Mouse (Mus musculus): ENCODE measurements around the gene Nfam1. TPM values are rescaled to one million over a fixed set of nuclear protein-coding genes. Genes with fewer than 3 reads are reported as not detected.

Gene Nfam1
- total and polyA plus RNA-seq, 3 experiments, result 7.4 to 10.5 TPM; not detected in 1

DNA sequence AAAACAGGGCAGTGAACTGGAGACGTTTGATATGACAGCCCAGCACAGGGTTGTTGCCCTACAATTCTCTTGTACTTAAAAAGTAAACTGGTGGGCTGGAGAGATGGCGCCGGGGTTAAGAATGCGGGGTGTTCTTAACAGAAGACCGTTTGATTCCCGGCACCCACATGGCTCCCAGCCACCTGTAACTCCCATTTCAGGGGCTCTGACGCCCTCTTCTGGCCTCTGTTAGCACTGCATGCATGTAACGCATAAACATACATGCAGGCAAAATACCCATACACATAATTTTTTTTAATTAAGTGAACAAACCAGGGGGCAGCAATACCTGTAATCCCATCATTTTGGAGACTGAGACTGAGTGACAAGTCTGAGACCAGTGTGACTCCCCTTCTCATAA, 24.4 kb upstream of the Nfam1 start:
- Histone ChIP-seq H3K27ac (ENCODE audit: control insufficient read depth, low read depth, low read length) (no peak overlapping the region), H3K79me2 (ENCODE audit: control insufficient read depth, insufficient read depth, low read length, poor library complexity) (no peaks in the 10 kb centered on the region), H3K27me3 (ENCODE audit: control insufficient read depth in 1 of 2, insufficient read depth in 2 of 2, low read length in 2 of 2) (peaks cover 0 to 1% of the 10 kb centered on the region in 2 experiments; a peak in 2 of 4 replicates), H3K36me3 (ENCODE audit: control insufficient read depth in 1 of 2, insufficient read depth in 2 of 2, low read length in 2 of 2) (peaks cover 0 to 9% of the 10 kb centered on the region in 2 experiments; a peak in 2 of 4 replicates), H3K9ac (ENCODE audit: control insufficient read depth, low read depth, low read length, poor library complexity, severe bottlenecking) (no peak overlapping the region), H3K4me3 (ENCODE audit: control insufficient read depth in 1 of 2, insufficient read depth in 1 of 2, low read depth in 2 of 2, low read length in 2 of 2) (no peak overlapping the region), H3K9me3 (replicated peaks; ENCODE audit: insufficient read depth, low read length) (no peaks in the 10 kb centered on the region), H3K4me1 (ENCODE audit: control insufficient read depth in 1 of 2, insufficient read depth in 2 of 2, low read length in 2 of 2) (peaks cover 2 to 16% of the 10 kb centered on the region in 2 experiments; a peak in 2 of 4 replicates)
- DNase-seq (ENCODE audit: low read depth, low spot score), result no peak
- TF ChIP-seq RAD21 (IDR thresholded peaks at IDR 0.05; ENCODE audit: low read depth, low read length) (peak; percentile 32), MAZ (IDR thresholded peaks at IDR 0.05; ENCODE audit: low read depth, low read length) (no peak), ZC3H11A (IDR thresholded peaks at IDR 0.05; ENCODE audit: low read depth, low read length) (peak; percentile 20; the same call in 1 of the 2 replicates), USF2 (IDR thresholded peaks at IDR 0.05; ENCODE audit: borderline replicate concordance in 1 of 2, insufficient read depth in 1 of 2, low read depth in 1 of 2, low read length in 2 of 2) (no peak), SMC3 (IDR thresholded peaks at IDR 0.05; ENCODE audit: low read depth, low read length) (peak; percentile 16; the same call in 1 of the 2 replicates), ZMIZ1 (IDR thresholded peaks at IDR 0.05; ENCODE audit: low read depth, low read length) (no peak), UBTF (IDR thresholded peaks at IDR 0.05; ENCODE audit: borderline replicate concordance, insufficient read depth, low read depth, low read length) (no peak), POLR2AphosphoS2 (IDR thresholded peaks at IDR 0.05; ENCODE audit: low read length) (no peak), EP300 (IDR thresholded peaks at IDR 0.05; ENCODE audit: low read depth in 1 of 2, low read length in 2 of 2) (no peak), CTCF (IDR thresholded peaks at IDR 0.05 in 2 of 3, conservative IDR thresholded peaks at IDR 0.05 in 1 of 3; ENCODE audit: control insufficient read depth in 1 of 3, insufficient read depth in 1 of 3, low read depth in 2 of 3, low read length in 3 of 3, poor library complexity in 1 of 3, severe bottlenecking in 1 of 3) (peak; percentile 41 to 51 (median 41))

DNA sequence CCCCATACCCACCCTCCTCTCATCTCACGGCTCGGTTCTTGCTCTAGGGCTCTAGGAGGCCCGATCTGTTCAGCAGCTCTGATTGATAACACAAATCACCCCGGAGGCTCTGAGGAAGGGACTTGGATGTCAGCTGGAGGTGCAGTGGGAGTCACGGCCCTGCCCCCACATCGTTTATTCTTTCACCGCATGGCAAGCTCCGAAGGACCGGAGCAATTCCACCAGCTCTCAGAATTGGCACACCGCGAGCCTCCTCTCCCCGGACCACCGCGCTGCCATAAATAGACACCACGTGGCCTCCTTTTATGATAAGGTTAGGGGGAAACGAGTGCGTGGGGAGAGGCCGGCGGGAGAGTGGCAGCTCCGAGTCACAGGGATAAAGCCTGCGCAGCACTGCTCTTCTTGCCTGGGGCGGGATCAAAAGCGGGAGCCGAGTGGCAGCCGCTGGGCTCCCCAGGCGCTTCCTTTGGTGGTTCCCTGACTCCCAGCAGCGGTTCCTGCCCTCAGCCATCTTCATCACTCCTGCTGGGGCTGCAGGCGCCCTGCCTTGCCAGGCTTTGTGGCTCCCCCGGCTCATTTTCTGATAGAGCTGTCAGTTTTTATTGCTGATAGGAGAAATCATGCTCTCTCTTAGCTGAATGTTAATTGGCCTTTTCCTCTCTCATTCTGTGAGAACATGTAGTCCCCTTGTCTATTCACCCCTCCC, 23.4 kb upstream of the Nfam1 start:
- H3K9ac ChIP-seq (ENCODE audit: control insufficient read depth, low read depth, low read length, poor library complexity, severe bottlenecking), result peak overlapping the region; percentile 23; the same call in 1 of the 2 replicates
- H3K79me2 ChIP-seq (ENCODE audit: control insufficient read depth, insufficient read depth, low read length, poor library complexity), result no peaks in the 10 kb centered on the region
- H3K4me3 ChIP-seq (ENCODE audit: control insufficient read depth in 1 of 2, insufficient read depth in 1 of 2, low read depth in 2 of 2, low read length in 2 of 2), result peak overlapping the region; percentile 16 to 33; a peak in 3 of 4 replicates
- no peaks in the 10 kb centered on the region for H3K9me3 ChIP-seq (replicated peaks; ENCODE audit: insufficient read depth, low read length)
- H3K36me3 ChIP-seq (ENCODE audit: control insufficient read depth in 1 of 2, insufficient read depth in 2 of 2, low read length in 2 of 2), result peaks cover 0 to 9% of the 10 kb centered on the region in 2 experiments; a peak in 2 of 4 replicates
- DNase-seq (ENCODE audit: low read depth, low spot score), result peak; percentile 41
- peaks cover 0 to 1% of the 10 kb centered on the region in 2 experiments; a peak in 2 of 4 replicates for H3K27me3 ChIP-seq (ENCODE audit: control insufficient read depth in 1 of 2, insufficient read depth in 2 of 2, low read length in 2 of 2)
- no peak overlapping the region for H3K27ac ChIP-seq (ENCODE audit: control insufficient read depth, low read depth, low read length)
- TF ChIP-seq MEF2A (IDR thresholded peaks at IDR 0.05; ENCODE audit: extremely low read depth, insufficient replicate concordance, low read depth, low read length, poor library complexity, severe bottlenecking) (peak; percentile 87), MAX (IDR thresholded peaks at IDR 0.05; ENCODE audit: low read length) (peak; percentile 66), MXI1 (IDR thresholded peaks at IDR 0.05; ENCODE audit: low read depth, low read length) (peak; percentile 31; the same call in 1 of the 2 replicates), HCFC1 (IDR thresholded peaks at IDR 0.05; ENCODE audit: low read depth, low read length) (no peak), MYC (IDR thresholded peaks at IDR 0.05; ENCODE audit: low read depth, low read length) (no peak), ETS1 (IDR thresholded peaks at IDR 0.05; ENCODE audit: low read depth, low read length) (0 out of 2 replicates have a peak, but pooled peaks have one; percentile 7), USF1 (IDR thresholded peaks at IDR 0.05; ENCODE audit: low read depth, low read length) (peak; percentile 81), NRF1 (IDR thresholded peaks at IDR 0.05; ENCODE audit: insufficient read depth, low read depth, low read length, poor library complexity, severe bottlenecking) (0 out of 2 replicates have a peak, but pooled peaks have one; percentile 13)
- peaks cover 2 to 16% of the 10 kb centered on the region in 2 experiments; a peak in 2 of 4 replicates for H3K4me1 ChIP-seq (ENCODE audit: control insufficient read depth in 1 of 2, insufficient read depth in 2 of 2, low read length in 2 of 2)
